Mouse (Mus musculus): ENCODE data around the gene Cyp2w1. TPM values are rescaled to one million over a fixed set of nuclear protein-coding genes. Genes with fewer than 3 reads are reported as not detected.

Gene Cyp2w1
- total and polyA plus RNA-seq, 3 experiments = not detected

DNA sequence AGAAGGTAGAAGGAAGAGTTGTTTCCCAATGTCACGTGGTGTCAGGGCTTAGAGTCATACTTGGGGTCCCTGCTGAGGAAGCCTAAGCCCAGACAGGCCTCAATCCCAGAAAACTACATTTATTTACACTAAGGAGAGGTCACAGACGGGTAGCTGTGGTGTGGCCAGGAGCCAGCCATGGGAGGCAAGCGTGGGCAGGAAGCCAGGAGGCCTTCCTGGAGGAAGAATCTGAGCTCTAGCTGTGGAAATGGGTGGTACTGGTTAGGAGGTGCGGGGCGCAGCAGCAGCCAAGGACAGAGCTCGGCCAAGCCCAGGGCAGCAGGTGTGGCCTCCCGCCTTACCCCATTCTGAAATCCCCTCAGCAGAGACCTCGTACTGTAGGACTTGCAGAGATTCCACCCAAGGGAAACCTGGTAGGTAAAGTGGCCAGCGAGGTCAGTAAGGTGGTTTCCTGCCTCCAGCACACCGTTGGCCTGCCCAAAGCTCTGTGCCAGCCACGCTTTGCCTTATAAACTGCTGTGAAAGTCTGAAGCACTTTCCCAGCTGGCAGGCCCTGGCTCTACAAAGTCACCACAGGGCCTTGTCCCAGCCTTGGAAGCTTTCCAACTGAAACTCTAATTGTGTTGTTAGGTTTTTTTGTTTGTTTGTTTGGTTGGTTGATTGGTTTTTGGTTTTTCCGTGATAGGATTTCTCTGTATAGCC lies 37.3 kb upstream of the Cyp2w1 start:
- no peak for TF ChIP-seq CTCF (IDR thresholded peaks at IDR 0.05)
- no peak overlapping the region for H3K4me3 ChIP-seq
- H3K27me3 ChIP-seq (ENCODE audit: control insufficient read depth, insufficient read depth, low read length) = no peaks in the 10 kb centered on the region
- intact Hi-C loops (cut with DNase I) = no loop called here
- no peak overlapping the region for H3K27ac ChIP-seq
- DNase-seq = no peak
- H3K9ac ChIP-seq (ENCODE audit: low read depth, low read length) = no peak overlapping the region
- no peaks in the 10 kb centered on the region for H3K36me3 ChIP-seq (ENCODE audit: control insufficient read depth, insufficient read depth, low read length)
- no peaks in the 10 kb centered on the region for H3K79me2 ChIP-seq (replicated peaks; ENCODE audit: control insufficient read depth, insufficient read depth, low read length)
- 76% methylated on average over 12 of the region's 12 CpGs for WGBS
- H3K4me1 ChIP-seq (ENCODE audit: control insufficient read depth, insufficient read depth, low read length) = no peaks in the 10 kb centered on the region; the same call in 1 of the 2 replicates

DNA sequence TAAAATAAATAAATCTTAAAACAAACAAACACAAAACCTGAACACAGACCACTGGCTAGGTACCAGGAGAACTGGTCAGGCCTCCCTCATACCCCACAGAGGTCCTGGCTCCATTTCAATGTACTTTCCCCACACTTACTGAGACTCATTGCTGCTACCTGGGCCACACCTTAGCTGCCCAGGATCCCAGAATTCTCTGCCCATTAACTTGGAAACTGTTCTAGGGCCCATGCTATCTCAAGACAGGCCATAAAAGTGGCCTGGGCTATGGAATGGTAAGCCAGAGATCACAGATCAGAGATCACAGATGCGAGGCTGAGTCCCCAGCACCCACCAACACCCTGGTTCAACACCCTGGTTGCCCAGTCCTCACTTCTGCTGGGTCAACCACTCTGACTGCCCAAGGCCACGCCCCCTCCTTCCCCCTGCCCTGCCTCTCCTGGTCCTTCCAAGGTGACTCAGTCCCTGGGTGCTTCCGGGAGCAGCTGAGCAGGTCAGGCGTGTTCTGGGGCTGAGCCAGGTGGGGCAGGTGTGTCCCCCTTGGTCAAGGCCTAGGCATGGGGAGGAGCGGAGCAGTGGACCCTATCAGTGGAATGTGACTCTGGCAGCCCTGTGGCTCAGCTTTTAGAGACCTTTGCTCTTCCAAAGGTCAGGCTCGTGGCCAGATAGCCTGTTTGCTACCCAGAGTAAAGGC lies 35.3 kb upstream of the Cyp2w1 start:
- WGBS = 77% methylated on average over 6 of the region's 6 CpGs
- no peak for TF ChIP-seq POLR2A (IDR thresholded peaks at IDR 0.05; ENCODE audit: insufficient read depth, low read depth, low read length)
- TF ChIP-seq CTCF (IDR thresholded peaks at IDR 0.05) = no peak
- TF ChIP-seq EP300 (IDR thresholded peaks at IDR 0.05; ENCODE audit: insufficient read depth, low read depth, low read length) = no peak

DNA sequence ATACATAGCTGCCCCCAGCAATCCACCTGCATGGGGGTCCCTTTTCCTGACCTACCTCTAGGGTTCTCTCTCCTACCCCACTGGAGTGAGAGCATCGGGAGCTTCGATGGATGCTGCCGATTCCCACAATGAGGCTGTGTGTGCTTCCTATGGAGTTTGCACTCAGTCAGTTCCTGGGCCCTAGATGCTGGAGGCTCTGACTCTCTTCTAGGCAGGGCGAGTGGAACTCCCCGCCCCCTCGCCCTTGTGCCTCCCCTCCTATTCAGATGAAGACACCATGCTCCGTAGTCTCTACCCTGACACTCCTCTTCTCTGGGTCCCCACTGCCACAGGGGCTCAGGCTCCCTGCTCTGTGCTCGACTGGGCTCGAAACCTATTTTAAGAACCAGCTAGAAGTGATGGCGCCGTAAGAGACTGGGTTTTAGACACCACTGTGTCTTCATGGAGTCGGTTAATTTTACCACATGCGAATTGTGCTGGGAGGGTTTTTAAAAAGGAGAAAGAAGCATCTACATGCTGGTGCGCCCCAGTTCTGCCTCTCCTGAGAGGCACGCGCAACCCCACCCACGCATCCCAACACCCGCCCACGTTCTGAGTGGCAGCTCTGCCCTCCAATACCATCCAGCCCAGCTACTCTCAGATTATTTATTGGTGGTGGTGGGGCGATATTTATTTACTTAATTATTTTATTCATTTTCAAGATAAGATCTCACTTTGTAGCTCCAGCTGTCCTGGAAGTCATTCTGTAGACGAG lies 34.5 kb upstream of the Cyp2w1 start:
- 71% methylated on average over 21 of the region's 21 CpGs for WGBS
- Histone ChIP-seq H3K27ac (no peak overlapping the region), H3K27me3 (ENCODE audit: control insufficient read depth, insufficient read depth, low read length) (no peaks in the 10 kb centered on the region), H3K79me2 (replicated peaks; ENCODE audit: control insufficient read depth, insufficient read depth, low read length) (no peaks in the 10 kb centered on the region), H3K4me3 (no peak overlapping the region), H3K9ac (ENCODE audit: low read depth, low read length) (no peak overlapping the region), H3K4me1 (ENCODE audit: control insufficient read depth, insufficient read depth, low read length) (no peaks in the 10 kb centered on the region; the same call in 1 of the 2 replicates), H3K36me3 (ENCODE audit: control insufficient read depth, insufficient read depth, low read length) (no peaks in the 10 kb centered on the region)
- DNase-seq = no peak
- intact Hi-C loops (cut with DNase I) = no loop called here
- no peak for TF ChIP-seq EP300 (IDR thresholded peaks at IDR 0.05; ENCODE audit: insufficient read depth, low read depth, low read length)
- no peak for TF ChIP-seq CTCF (IDR thresholded peaks at IDR 0.05)
- TF ChIP-seq POLR2A (IDR thresholded peaks at IDR 0.05; ENCODE audit: insufficient read depth, low read depth, low read length) = no peak

More for the DNA sequence above, 35.3 kb upstream of the Cyp2w1 start:
- no peak overlapping the region for H3K9ac ChIP-seq (ENCODE audit: low read depth, low read length)
- H3K4me1 ChIP-seq (ENCODE audit: control insufficient read depth, insufficient read depth, low read length) = no peaks in the 10 kb centered on the region; the same call in 1 of the 2 replicates
- DNase-seq = no peak
- intact Hi-C loops (cut with DNase I) = no loop called here
- no peaks in the 10 kb centered on the region for H3K27me3 ChIP-seq (ENCODE audit: control insufficient read depth, insufficient read depth, low read length)
- no peak overlapping the region for H3K4me3 ChIP-seq
- H3K79me2 ChIP-seq (replicated peaks; ENCODE audit: control insufficient read depth, insufficient read depth, low read length) = no peaks in the 10 kb centered on the region
- H3K36me3 ChIP-seq (ENCODE audit: control insufficient read depth, insufficient read depth, low read length) = no peaks in the 10 kb centered on the region
- no peak overlapping the region for H3K27ac ChIP-seq

DNA sequence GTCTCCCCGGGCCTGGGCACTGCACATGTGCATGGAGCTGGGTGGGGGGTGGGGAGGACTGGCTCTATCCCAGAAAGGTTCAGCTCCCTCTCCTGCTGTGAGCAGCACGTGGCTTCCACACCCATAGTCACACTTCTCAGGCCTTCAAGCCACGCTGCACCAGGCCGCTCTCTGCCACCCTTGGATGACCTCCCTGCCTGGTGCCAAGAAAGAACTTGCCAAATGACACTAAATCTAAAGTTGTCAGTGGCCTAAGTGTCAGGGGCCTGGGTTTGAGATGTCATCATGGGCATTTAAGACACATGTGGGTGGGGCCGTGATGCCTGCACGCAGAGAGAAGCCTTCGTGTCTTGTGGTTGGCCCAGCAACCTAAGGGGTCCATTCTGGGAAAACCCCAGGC lies 32.0 kb upstream of the Cyp2w1 start:
- DNase-seq = no peak
- no peak overlapping the region for H3K9ac ChIP-seq (ENCODE audit: low read depth, low read length)
- intact Hi-C loops (cut with DNase I) = loop anchor here (5.0 kb wide), 1 partner anchor 38 kb away; no protein-coding TSS in a partner anchor
- WGBS = 65% methylated on average over 7 of the region's 7 CpGs
- H3K4me1 ChIP-seq (ENCODE audit: control insufficient read depth, insufficient read depth, low read length) = no peaks in the 10 kb centered on the region; the same call in 1 of the 2 replicates
- no peaks in the 10 kb centered on the region for H3K79me2 ChIP-seq (replicated peaks; ENCODE audit: control insufficient read depth, insufficient read depth, low read length)
- no peaks in the 10 kb centered on the region for H3K36me3 ChIP-seq (ENCODE audit: control insufficient read depth, insufficient read depth, low read length)
- no peaks in the 10 kb centered on the region for H3K27me3 ChIP-seq (ENCODE audit: control insufficient read depth, insufficient read depth, low read length)
- no peak for TF ChIP-seq CTCF (IDR thresholded peaks at IDR 0.05)
- TF ChIP-seq EP300 (IDR thresholded peaks at IDR 0.05; ENCODE audit: insufficient read depth, low read depth, low read length) = no peak
- no peak overlapping the region for H3K27ac ChIP-seq
- H3K4me3 ChIP-seq = no peak overlapping the region

DNA sequence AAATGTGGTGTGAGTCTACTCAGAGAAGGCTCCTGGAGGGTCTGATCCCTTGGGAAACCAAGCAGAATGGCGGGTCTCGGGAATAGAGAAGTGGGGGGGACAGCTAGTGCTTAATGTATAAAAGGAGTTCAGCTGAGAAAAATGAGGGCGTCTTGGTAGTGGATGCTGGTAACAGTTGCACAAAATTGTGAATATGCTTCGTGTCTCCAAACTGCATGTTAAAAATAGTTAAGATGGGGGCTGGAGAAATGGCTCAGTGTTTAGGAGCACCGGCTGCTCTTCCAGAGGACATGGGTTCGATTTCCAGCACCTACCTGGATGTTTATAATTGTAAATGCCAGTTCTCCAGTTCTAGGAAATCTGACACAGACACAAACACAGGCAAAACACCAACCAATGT lies 31.1 kb upstream of the Cyp2w1 start:
- H3K4me1 ChIP-seq (ENCODE audit: control insufficient read depth, insufficient read depth, low read length) = no peaks in the 10 kb centered on the region; the same call in 1 of the 2 replicates
- 78% methylated on average over 6 of the region's 6 CpGs for WGBS
- no peak overlapping the region for H3K9ac ChIP-seq (ENCODE audit: low read depth, low read length)
- no peak for TF ChIP-seq POLR2A (IDR thresholded peaks at IDR 0.05; ENCODE audit: insufficient read depth, low read depth, low read length)
- no peak for TF ChIP-seq CTCF (IDR thresholded peaks at IDR 0.05)
- TF ChIP-seq EP300 (IDR thresholded peaks at IDR 0.05; ENCODE audit: insufficient read depth, low read depth, low read length) = no peak
- H3K27ac ChIP-seq = no peak overlapping the region
- no peaks in the 10 kb centered on the region for H3K79me2 ChIP-seq (replicated peaks; ENCODE audit: control insufficient read depth, insufficient read depth, low read length)
- no peaks in the 10 kb centered on the region for H3K27me3 ChIP-seq (ENCODE audit: control insufficient read depth, insufficient read depth, low read length)
- H3K4me3 ChIP-seq = no peak overlapping the region
- no peak for DNase-seq
- H3K36me3 ChIP-seq (ENCODE audit: control insufficient read depth, insufficient read depth, low read length) = no peaks in the 10 kb centered on the region
- intact Hi-C loops (cut with DNase I) = loop anchor here (5.0 kb wide), 1 partner anchor 39 kb away; no protein-coding TSS in a partner anchor

Measured in heart, adult 2 months (tissue).